Mouse (Mus musculus) central nervous system, embryonic 11.5 days (tissue): ENCODE results near the gene Vmn1r129. TPM values are rescaled to one million over a fixed set of nuclear protein-coding genes. Genes with fewer than 3 reads are reported as not detected.

Experiments used
- polyA plus RNA-seq: library from polyadenylated mRNA; depleted of rRNA; stranded (reverse); fragments of >200 nt; gene quantifications from 2 replicates; pipeline ENCODE4 v1.2.3, GENCODE M21; 2012; rRNA removed

Vmn1r129 gene
- not detected in 2 replicates for polyA plus RNA-seq

GRCm38 (mm10) chr7:21361191-21361590, at the start of gene Vmn1r129:
Gene Vmn1r129 (minus strand): TSS chr7:21361291.

GRCm38 (mm10) chr7:21349073-21349472, 12.0 kb downstream of the Vmn1r129 start, which contains the start of gene Vmn1r128:
Gene Vmn1r128 (plus strand): TSS chr7:21349373.

GRCm38 (mm10) chr7:21319761-21320160, 41.3 kb downstream of the Vmn1r129 start, which contains the start of gene Vmn1r127:
Gene Vmn1r127 (minus strand): TSS chr7:21319861.

Other genes starting within 250 kb of the Vmn1r129 start
- gene Vmn1r122, start 227.2 kb downstream of the Vmn1r129 start, polyA plus RNA-seq = not detected in 2 replicates
- gene Vmn1r123, start 199.1 kb downstream of the Vmn1r129 start, polyA plus RNA-seq = not detected in 2 replicates
- not detected in 2 replicates for gene Gm5157, start 170.9 kb downstream of the Vmn1r129 start, polyA plus RNA-seq
- gene Vmn1r124, start 100.7 kb downstream of the Vmn1r129 start, polyA plus RNA-seq = not detected in 2 replicates
- not detected in 2 replicates for gene Vmn1r125, start 89.1 kb downstream of the Vmn1r129 start, polyA plus RNA-seq
- gene Vmn1r126, start 59.8 kb downstream of the Vmn1r129 start, polyA plus RNA-seq = not detected in 2 replicates
- gene Vmn1r127, start 41.4 kb downstream of the Vmn1r129 start, polyA plus RNA-seq = not detected in 2 replicates
- not detected in 2 replicates for gene Vmn1r128, start 11.9 kb downstream of the Vmn1r129 start, polyA plus RNA-seq
- gene Gm6882, start 71.5 kb upstream of the Vmn1r129 start, polyA plus RNA-seq = not detected in 2 replicates
- gene Vmn1r130, start 150.5 kb upstream of the Vmn1r129 start, polyA plus RNA-seq = not detected in 2 replicates
- not detected in 2 replicates for gene Vmn1r131, start 184.8 kb upstream of the Vmn1r129 start, polyA plus RNA-seq